Mouse (Mus musculus): Measurements from ENCODE around the gene Snx6. TPM values are rescaled to one million over a fixed set of nuclear protein-coding genes. Genes with fewer than 3 reads are reported as not detected.

The Snx6 gene
- polyA plus RNA-seq, 1 experiment from 2014 or later: 110 TPM

Other genes starting within 250 kb of the Snx6 start
- 125 and 133 TPM in 2 replicates for gene Sptssa, start 139.1 kb downstream of the Snx6 start, polyA plus RNA-seq (2015; fragmentation: Nextera tagmentation; extraction: Ambion mirVana)
- gene Eapp, start 99.8 kb downstream of the Snx6 start, polyA plus RNA-seq (2015; fragmentation: Nextera tagmentation; extraction: Ambion mirVana): 45.5 and 49.4 TPM in 2 replicates
- 416 and 457 TPM in 2 replicates for gene Cfl2, start 67.2 kb upstream of the Snx6 start, polyA plus RNA-seq (2015; fragmentation: Nextera tagmentation; extraction: Ambion mirVana)
- gene Gm20403, start 190.8 kb upstream of the Snx6 start, polyA plus RNA-seq (2015; fragmentation: Nextera tagmentation; extraction: Ambion mirVana): not detected in 2 replicates
- gene Baz1a, start 218.6 kb upstream of the Snx6 start, polyA plus RNA-seq (2015; fragmentation: Nextera tagmentation; extraction: Ambion mirVana): 12.8 and 15.8 TPM in 2 replicates

Measured in heart, embryonic 13.5 days (tissue).